Mouse (Mus musculus) thymus, postnatal 0 days (tissue): ENCODE measurements around the gene Sspn. TPM values are rescaled to one million over a fixed set of nuclear protein-coding genes. Genes with fewer than 3 reads are reported as not detected.

Experiments
- DNase-seq: peaks from one replicate; pipeline ENCODE4 v3.0.0-alpha.2; 2015; ENCODE audit warnings: low spot score
- polyA plus RNA-seq: library from polyadenylated mRNA; unstranded; fragments of >200 nt; fragmentation: Nextera tagmentation; extraction: Ambion mirVana; gene quantifications from 2 replicates; pipeline ENCODE4 v1.2.1, GENCODE M21; 2015

Sspn gene
- polyA plus RNA-seq, 1 experiment from 2014 or later, result 1.3 TPM

GRCm38 (mm10) chr6:145934001-145934696 is 2.7 kb downstream of the Sspn start:
- no peak for DNase-seq

GRCm38 (mm10) chr6:145934697-145935240 is 3.3 kb downstream of the Sspn start:
- no peak for DNase-seq

GRCm38 (mm10) chr6:145935912-145936311 is 4.5 kb downstream of the Sspn start:
- DNase-seq, result no peak

GRCm38 (mm10) chr6:145936511-145936910 is 5.1 kb downstream of the Sspn start:
- no peak for DNase-seq

GRCm38 (mm10) chr6:145940852-145941251 is 9.4 kb downstream of the Sspn start:
- DNase-seq, result no peak

- DNase-seq, result no peak
Observed at GRCm38 (mm10) chr6:145942263-145942966, 11.0 kb downstream of the Sspn start.

- DNase-seq, result no peak
Observed at GRCm38 (mm10) chr6:145943414-145943813, 12.0 kb downstream of the Sspn start.

GRCm38 (mm10) chr6:145945700-145946344 is 14.4 kb downstream of the Sspn start:
- DNase-seq, result no peak

- no peak for DNase-seq
Observed at GRCm38 (mm10) chr6:145949049-145949448, 17.6 kb downstream of the Sspn start.

GRCm38 (mm10) chr6:145950626-145951025 is 19.2 kb downstream of the Sspn start:
- DNase-seq, result no peak

GRCm38 (mm10) chr6:145952594-145952993 is 21.2 kb downstream of the Sspn start:
- no peak for DNase-seq

- DNase-seq, result no peak
Observed at GRCm38 (mm10) chr6:145953121-145953896, 21.9 kb downstream of the Sspn start.

GRCm38 (mm10) chr6:145957427-145957965 is 26.1 kb downstream of the Sspn start:
- no peak for DNase-seq

- no peak for DNase-seq
Observed at GRCm38 (mm10) chr6:145958070-145958469, 26.6 kb downstream of the Sspn start.

GRCm38 (mm10) chr6:145961047-145961446 is 29.6 kb downstream of the Sspn start:
- DNase-seq, result no peak

- DNase-seq, result no peak
Observed at GRCm38 (mm10) chr6:145963966-145964365, 32.5 kb downstream of the Sspn start.

- DNase-seq, result no peak
Observed at GRCm38 (mm10) chr6:145967693-145968092, 36.3 kb downstream of the Sspn start.

GRCm38 (mm10) chr6:145968301-145968818 is 36.9 kb downstream of the Sspn start:
- DNase-seq, result no peak

GRCm38 (mm10) chr6:145968821-145969220 is 37.4 kb downstream of the Sspn start:
- DNase-seq, result no peak

- DNase-seq, result no peak
Observed at GRCm38 (mm10) chr6:145969572-145969971, 38.1 kb downstream of the Sspn start.

- no peak for DNase-seq
Observed at GRCm38 (mm10) chr6:145972107-145972506, 40.7 kb downstream of the Sspn start.
